Mouse (Mus musculus): ENCODE results near the gene Lag3.

GRCm38 (mm10) chr6:124888555-124889125 is 22.9 kb downstream of the Lag3 start:
- TF ChIP-seq CTCF (IDR thresholded peaks at IDR 0.05; ENCODE audit: extremely low read depth, insufficient read depth, insufficient read length, insufficient replicate concordance) = no peak
- no peak for TF ChIP-seq POLR2A (IDR thresholded peaks at IDR 0.05; ENCODE audit: low read depth, low read length)
